In genomic region chr10:121500034-121500433, GRCm38 (mm10) we compare ENCODE assay signal across 9 mouse cellular contexts. TPM values are rescaled to one million over a fixed set of nuclear protein-coding genes. Genes with fewer than 3 reads are reported as not detected.
DNase-seq lines count a peak whose midpoint lies in the region; ATAC-seq lines count a peak whose summit lies in the region.
"Had no signal": no experiment of that assay in that cellular context is flagged by ENCODE, and none has a peak within 500 bp of the region (broad histone marks: within the 10 kb centered on the region; RNA-seq: fewer than 3 reads in every experiment).

No protein-coding gene starts in this region.

- H3K36me3 ChIP-seq in kidney, embryonic 15.5 days, result no peaks in the 10 kb centered on the region
- no peaks in the 10 kb centered on the region for H3K36me3 ChIP-seq in kidney, embryonic 16.5 days (ENCODE audit: insufficient read depth, low read length)
- H3K36me3 ChIP-seq in intestine, embryonic 15.5 days, result no peaks in the 10 kb centered on the region

- no peak for ATAC-seq in kidney, embryonic 15.5 days (replicated peaks; ENCODE audit: low FRiP score)
- no peak for ATAC-seq in kidney, embryonic 16.5 days (ENCODE audit: low FRiP score, low TSS enrichment)
- peak; percentile 78 for ATAC-seq in intestine, embryonic 15.5 days
- no peak for ATAC-seq in activated CD4-positive, CD25-positive, alpha-beta regulatory T cell, adult 4 months

- H3K4me2 ChIP-seq in kidney, embryonic 15.5 days, result no peak overlapping the region
- H3K4me2 ChIP-seq in kidney, embryonic 16.5 days (replicated peaks; ENCODE audit: low read depth, low read length), result no peak overlapping the region
- no peak overlapping the region for H3K4me2 ChIP-seq in intestine, embryonic 15.5 days (replicated peaks)

- DNase-seq in adrenal gland, postnatal 10 days, result peak; percentile 22
- no peak for DNase-seq in adrenal gland, adult 18-20 months (ENCODE audit: low spot score in 2 of 2)
- DNase-seq in lung, postnatal 14 days, result peak; percentile 23
- no peak for DNase-seq in layer of hippocampus, adult 11-12 months (ENCODE audit: low spot score)
- DNase-seq: spleen, adult 18-20 months had no signal

- H3K4me3 ChIP-seq in kidney, embryonic 15.5 days (replicated peaks), result no peak overlapping the region
- H3K4me3 ChIP-seq in kidney, embryonic 16.5 days (ENCODE audit: low read length), result no peak overlapping the region
- H3K4me3 ChIP-seq in intestine, embryonic 15.5 days (replicated peaks), result no peak overlapping the region

- peak overlapping the region; percentile 51 for H3K27ac ChIP-seq in kidney, embryonic 15.5 days
- no peak overlapping the region for H3K27ac ChIP-seq in kidney, embryonic 16.5 days (ENCODE audit: low read length)
- H3K27ac ChIP-seq in intestine, embryonic 15.5 days, result peak overlapping the region; percentile 48

- H3K27me3 ChIP-seq in kidney, embryonic 15.5 days, result no peaks in the 10 kb centered on the region
- H3K27me3 ChIP-seq in kidney, embryonic 16.5 days (ENCODE audit: insufficient read depth, low read length), result no peaks in the 10 kb centered on the region
- H3K27me3 ChIP-seq in intestine, embryonic 15.5 days (replicated peaks), result no peaks in the 10 kb centered on the region

- no peaks in the 10 kb centered on the region for H3K9me3 ChIP-seq in kidney, embryonic 15.5 days (replicated peaks)
- no peaks in the 10 kb centered on the region for H3K9me3 ChIP-seq in kidney, embryonic 16.5 days (ENCODE audit: low read length)
- H3K9me3 ChIP-seq in intestine, embryonic 15.5 days, result no peaks in the 10 kb centered on the region

- H3K4me1 ChIP-seq in kidney, embryonic 15.5 days, result peaks cover 24% of the 10 kb centered on the region
- peaks cover 21% of the 10 kb centered on the region for H3K4me1 ChIP-seq in kidney, embryonic 16.5 days (ENCODE audit: insufficient read depth, low read length)
- H3K4me1 ChIP-seq in intestine, embryonic 15.5 days (replicated peaks), result peaks cover 21% of the 10 kb centered on the region

- 48% methylated on average over 5 of the region's 5 CpGs for WGBS in kidney, embryonic 15.5 days
- 39% methylated on average over 5 of the region's 5 CpGs for WGBS in kidney, embryonic 16.5 days
- WGBS in intestine, embryonic 15.5 days, result 58% methylated on average over 5 of the region's 5 CpGs

- no peak overlapping the region for H3K9ac ChIP-seq in kidney, embryonic 15.5 days
- no peak overlapping the region for H3K9ac ChIP-seq in kidney, embryonic 16.5 days (replicated peaks; ENCODE audit: low read length)
- H3K9ac ChIP-seq in intestine, embryonic 15.5 days, result no peak overlapping the region

RNA-seq across cellular contexts. Expression of gene Rassf3, which starts 23.9 kb away (rescaled TPM):
- 10 to 100 TPM; 47.9 to 49.1 TPM for total RNA-seq in adrenal gland, postnatal 10 days (2021)
- total RNA-seq in adrenal gland, adult 18-20 months (2021), result 10 to 100 TPM; 39.2 to 44.8 TPM
- polyA plus RNA-seq in kidney, embryonic 15.5 days (2015; fragmentation: Nextera tagmentation; extraction: Ambion mirVana), result 13.8 and 14.7 TPM in 2 replicates
- 14.8 and 15.2 TPM in 2 replicates for polyA plus RNA-seq in kidney, embryonic 16.5 days (2015; fragmentation: Nextera tagmentation; extraction: Ambion mirVana)
- polyA plus RNA-seq in intestine, embryonic 15.5 days (2015; fragmentation: Nextera tagmentation; extraction: Ambion mirVana), result 23.5 and 26.0 TPM in 2 replicates
- 1 to 10 TPM; 5.7 to 7.0 TPM for polyA plus RNA-seq in activated CD4-positive, CD25-positive, alpha-beta regulatory T cell, adult 4 months (2017; shearing (Covaris generic))

Comparison
In these comparisons a context has a peak if more than half of its experiments do, and no peak if none do; other contexts are left out.
1. DNase-seq: peak in adrenal gland, postnatal 10 days (single experiment) and lung, postnatal 14 days (single experiment); none in adrenal gland, adult 18-20 months (0 of 2) and layer of hippocampus, adult 11-12 months (single experiment).